Comparison of ENCODE assay signal across 14 mouse cellular contexts in the genomic region with DNA sequence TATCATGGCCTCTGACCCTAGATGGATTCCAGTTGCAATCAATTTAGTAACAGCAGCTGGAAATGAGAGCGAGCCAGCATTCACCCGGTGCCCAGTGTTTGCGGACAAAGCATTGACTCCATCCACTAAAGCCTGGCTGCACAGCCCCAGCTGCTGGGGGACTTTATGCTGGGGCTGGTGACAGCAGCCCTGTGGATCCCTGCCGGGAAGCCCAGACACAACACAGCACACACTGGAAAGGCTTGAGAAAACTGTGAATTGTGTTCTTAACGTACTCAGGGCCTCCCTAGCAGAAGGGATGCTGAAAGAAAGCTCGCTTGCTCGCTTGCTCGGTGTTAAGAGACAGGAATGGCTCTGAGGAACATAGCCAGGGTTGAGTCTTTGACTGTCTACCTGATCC. TPM values are rescaled to one million over a fixed set of nuclear protein-coding genes. Genes with fewer than 3 reads are reported as not detected.
A peak's percentile ranks its signal among the peaks of the same experiment; 100 is the strongest.
DNase-seq lines count a peak whose midpoint lies in the region; ATAC-seq and TF ChIP-seq lines count a peak whose summit lies in the region.
"Had no signal": no experiment of that assay in that cellular context is flagged by ENCODE, and none has a peak within 500 bp of the region (broad histone marks: within the 10 kb centered on the region; RNA-seq: fewer than 3 reads in every experiment).

No protein-coding gene starts in this region.

- H3K4me3 ChIP-seq in cortical plate, adult 2 months (ENCODE audit: insufficient read depth, low read length): peak overlapping the region; percentile 59
- no peak overlapping the region for H3K4me3 ChIP-seq in embryonic facial prominence, embryonic 14.5 days (ENCODE audit: low read depth, low read length)
- H3K4me3 ChIP-seq in hindbrain, embryonic 14.5 days (replicated peaks; ENCODE audit: low read length): peak overlapping the region; percentile 68
- H3K4me3 ChIP-seq in midbrain, postnatal 0 days (ENCODE audit: low read depth, low read length): peak overlapping the region; percentile 79
- H3K4me3 ChIP-seq: heart, adult 2 months; limb, embryonic 12.5 days had no signal

- H3K27me3 ChIP-seq in embryonic facial prominence, embryonic 14.5 days (replicated peaks; ENCODE audit: control insufficient read depth, insufficient read depth, low read length): peaks cover 64% of the 10 kb centered on the region
- no peaks in the 10 kb centered on the region for H3K27me3 ChIP-seq in hindbrain, embryonic 14.5 days (ENCODE audit: control insufficient read depth, insufficient read depth, low read length)
- H3K27me3 ChIP-seq in midbrain, postnatal 0 days (ENCODE audit: insufficient read depth, low read length): 0 out of 2 replicates have a peak, but pooled peaks cover 4% of the 10 kb centered on the region

- peak; percentile 30 for DNase-seq in embryonic facial prominence, embryonic 14.5 days (ENCODE audit: low spot score)
- no peak for DNase-seq in hindbrain, embryonic 14.5 days (ENCODE audit: low spot score)
- peak; percentile 42 for DNase-seq in midbrain, postnatal 0 days (ENCODE audit: low spot score)
- no peak for DNase-seq in thymus, postnatal 25 days
- DNase-seq in right cerebral cortex, postnatal 25 days: no peak
- DNase-seq: cerebellum, postnatal 36 days; heart, adult 2 months; heart, postnatal 4 days; kidney, postnatal 36 days; lung, embryonic 14.5 days had no signal

- H3K4me2 ChIP-seq in embryonic facial prominence, embryonic 14.5 days (ENCODE audit: low read depth, low read length): no peak overlapping the region
- peak overlapping the region; percentile 85 for H3K4me2 ChIP-seq in hindbrain, embryonic 14.5 days (replicated peaks)
- H3K4me2 ChIP-seq in midbrain, postnatal 0 days (ENCODE audit: low read depth, low read length, poor library complexity, severe bottlenecking): peak overlapping the region; percentile 87
- H3K4me2 ChIP-seq: lung, embryonic 14.5 days had no signal

- no peak overlapping the region for H3K9ac ChIP-seq in embryonic facial prominence, embryonic 14.5 days (ENCODE audit: low read depth, low read length)
- H3K9ac ChIP-seq in hindbrain, embryonic 14.5 days: peak overlapping the region; percentile 89
- peak overlapping the region; percentile 40; the same call in 1 of the 2 replicates for H3K9ac ChIP-seq in midbrain, postnatal 0 days (replicated peaks; ENCODE audit: low read length, poor library complexity, severe bottlenecking)
- H3K9ac ChIP-seq: limb, embryonic 12.5 days; lung, embryonic 14.5 days had no signal

- H3K4me1 ChIP-seq in cortical plate, adult 2 months (ENCODE audit: control insufficient read depth, insufficient read depth, low read length): peaks cover 2% of the 10 kb centered on the region; the same call in 1 of the 2 replicates
- H3K4me1 ChIP-seq in embryonic facial prominence, embryonic 14.5 days (ENCODE audit: control insufficient read depth, insufficient read depth, low read length): peaks cover 11% of the 10 kb centered on the region; the same call in 1 of the 2 replicates
- H3K4me1 ChIP-seq in hindbrain, embryonic 14.5 days (replicated peaks; ENCODE audit: control insufficient read depth, insufficient read depth, low read length): peaks cover 57% of the 10 kb centered on the region
- H3K4me1 ChIP-seq in midbrain, postnatal 0 days (ENCODE audit: insufficient read depth, low read length): peaks cover 25% of the 10 kb centered on the region

- WGBS in embryonic facial prominence, embryonic 14.5 days: 16% methylated on average over 8 of the region's 8 CpGs
- WGBS in hindbrain, embryonic 14.5 days: 12% methylated on average over 8 of the region's 8 CpGs
- 9% methylated on average over 8 of the region's 8 CpGs for WGBS in midbrain, postnatal 0 days

- no peak overlapping the region for H3K27ac ChIP-seq in cortical plate, adult 2 months (ENCODE audit: insufficient read depth, low read length)
- no peak overlapping the region for H3K27ac ChIP-seq in embryonic facial prominence, embryonic 14.5 days (replicated peaks; ENCODE audit: low read depth, low read length)
- H3K27ac ChIP-seq in hindbrain, embryonic 14.5 days: peak overlapping the region; percentile 77
- peak overlapping the region; percentile 47; the same call in 1 of the 2 replicates for H3K27ac ChIP-seq in midbrain, postnatal 0 days (ENCODE audit: low read depth, low read length)
- H3K27ac ChIP-seq: heart, adult 2 months; limb, embryonic 12.5 days had no signal

- TF ChIP-seq CTCF in cortical plate, adult 2 months (IDR thresholded peaks at IDR 0.05; ENCODE audit: extremely low read depth, insufficient read depth, low read length): no peak
- TF ChIP-seq CTCF in midbrain, postnatal 0 days (IDR thresholded peaks at IDR 0.05): no peak

- no peak; the same call in 1 of the 2 replicates for ATAC-seq in embryonic facial prominence, embryonic 14.5 days (ENCODE audit: low read depth)
- no peak for ATAC-seq in hindbrain, embryonic 14.5 days (ENCODE audit: low FRiP score)
- no peak for ATAC-seq in midbrain, postnatal 0 days (ENCODE audit: low FRiP score)
- ATAC-seq in inflammation-experienced regulatory T-cells, adult 6 months: no peak
- no peak for ATAC-seq in granulocyte monocyte progenitor cell, adult 5-6 weeks (replicated peaks; ENCODE audit: poor library complexity, severe bottlenecking)

- H3K9me3 ChIP-seq in embryonic facial prominence, embryonic 14.5 days (ENCODE audit: control insufficient read depth, low read length): no peaks in the 10 kb centered on the region
- no peaks in the 10 kb centered on the region for H3K9me3 ChIP-seq in hindbrain, embryonic 14.5 days (ENCODE audit: control insufficient read depth, low read length)
- no peaks in the 10 kb centered on the region for H3K9me3 ChIP-seq in midbrain, postnatal 0 days (ENCODE audit: low read length)
- H3K9me3 ChIP-seq: limb, embryonic 12.5 days had no signal

- H3K36me3 ChIP-seq in embryonic facial prominence, embryonic 14.5 days (ENCODE audit: control insufficient read depth, insufficient read depth, low read length): no peaks in the 10 kb centered on the region
- no peaks in the 10 kb centered on the region for H3K36me3 ChIP-seq in hindbrain, embryonic 14.5 days (replicated peaks; ENCODE audit: control insufficient read depth, insufficient read depth)
- H3K36me3 ChIP-seq in midbrain, postnatal 0 days (ENCODE audit: insufficient read depth, low read length): no peaks in the 10 kb centered on the region
- H3K36me3 ChIP-seq: limb, embryonic 12.5 days had no signal

- TF ChIP-seq POLR2A in cortical plate, adult 2 months (IDR thresholded peaks at IDR 0.05; ENCODE audit: extremely low read depth, insufficient read depth, low read length): no peak

RNA-seq across cellular contexts. Expression of a gene that starts 3.5 kb away (rescaled TPM):
- polyA plus RNA-seq in cortical plate, adult 2 months (2012; rRNA removed): 29.2 and 30.2 TPM in 2 replicates
- 0.59 and 0.65 TPM in 2 replicates for polyA plus RNA-seq in embryonic facial prominence, embryonic 14.5 days (2014; fragmentation: Nextera tagmentation; extraction: Ambion mirVana)
- 16.3 and 18.5 TPM in 2 replicates for polyA plus RNA-seq in hindbrain, embryonic 14.5 days (2014; fragmentation: Nextera tagmentation; extraction: Ambion mirVana)
- 74.8 and 80.8 TPM in 2 replicates for total RNA-seq in midbrain, postnatal 0 days (2014; rRNA removed)
- 29.5 and 33.7 TPM in 2 replicates for polyA plus RNA-seq in midbrain, postnatal 0 days (2015; fragmentation: Nextera tagmentation; extraction: Ambion mirVana)
- polyA plus RNA-seq in inflammation-experienced regulatory T-cells, adult 6 months (2017; shearing (Covaris generic)): not detected
- total RNA-seq in granulocyte monocyte progenitor cell, adult 5-6 weeks (2014; fragmentation: Nextera tagmentation): not detected in 2 replicates
- total RNA-seq in granulocyte monocyte progenitor cell, adult 5-6 weeks (2017): not detected in 2 replicates
- polyA plus RNA-seq: heart, adult 2 months; lung, embryonic 14.5 days had no signal

Comparison
In these comparisons a context has a peak if more than half of its experiments do, and no peak if none do; other contexts are left out.
1. H3K27ac ChIP-seq: peak in hindbrain, embryonic 14.5 days (single experiment) and midbrain, postnatal 0 days (single experiment); none in cortical plate, adult 2 months (single experiment) and embryonic facial prominence, embryonic 14.5 days (single experiment).
2. DNase-seq: peak in embryonic facial prominence, embryonic 14.5 days (single experiment) and midbrain, postnatal 0 days (single experiment); none in hindbrain, embryonic 14.5 days (single experiment), thymus, postnatal 25 days (single experiment) and right cerebral cortex, postnatal 25 days (single experiment).
3. RNA of a gene that starts 3.5 kb away (polyA plus RNA-seq): 29.5 to 33.7 TPM in midbrain, postnatal 0 days, 29.2 to 30.2 TPM in cortical plate, adult 2 months and 16.3 to 18.5 TPM in hindbrain, embryonic 14.5 days; 0.59 to 0.65 TPM in embryonic facial prominence, embryonic 14.5 days and not detected in inflammation-experienced regulatory T-cells, adult 6 months; every median in the first group is over 10 times any median in the second.